Mouse (Mus musculus) lung, embryonic 16.5 days (tissue): ENCODE results near the gene Spdef. TPM values are rescaled to one million over a fixed set of nuclear protein-coding genes. Genes with fewer than 3 reads are reported as not detected.

ENCODE experiments used
- ATAC-seq: fragments of 200-750 bp; cut with Nextera tagmentation; 2 replicates; pipeline ENCODE4 v1.8.0; 2017; ENCODE audit warnings: low read depth, mild to moderate bottlenecking, moderate library complexity
- H3K27ac ChIP-seq: fragments of 300-500 bp; sonication (generic); 2 replicates; pipeline ENCODE4 v1.5.1; 2014; ENCODE audit warnings: mild to moderate bottlenecking, control low read depth, low read length
- H3K27me3 ChIP-seq: fragments of 300-500 bp; sonication (generic); 2 replicates; pipeline ENCODE4 v1.6.1; 2014; ENCODE audit warnings: low read depth, low read length, mixed read lengths; ENCODE audit not compliant: control insufficient read depth, insufficient read depth
- H3K36me3 ChIP-seq: fragments of 300-500 bp; sonication (generic); 2 replicates; pipeline ENCODE4 v1.6.1; 2014; ENCODE audit warnings: low read length; ENCODE audit not compliant: control insufficient read depth, insufficient read depth
- H3K4me1 ChIP-seq: fragments of 300-500 bp; sonication (generic); replicated peaks from 2 replicates; pipeline ENCODE4 v1.6.1; 2014; ENCODE audit warnings: low read length, mixed read lengths; ENCODE audit not compliant: control insufficient read depth, insufficient read depth
- H3K4me2 ChIP-seq: fragments of 300-500 bp; sonication (generic); 2 replicates; pipeline ENCODE4 v1.6.1; 2014; ENCODE audit warnings: low read depth, low read length, control low read depth
- H3K4me3 ChIP-seq: fragments of 300-500 bp; sonication (generic); 2 replicates; pipeline ENCODE4 v1.5.1; 2014; ENCODE audit warnings: mild to moderate bottlenecking, low read length, control low read depth
- H3K9ac ChIP-seq: fragments of 300-500 bp; sonication (generic); 2 replicates; pipeline ENCODE4 v1.6.1; 2014; ENCODE audit warnings: low read length, control low read depth
- H3K9me3 ChIP-seq: fragments of 300-500 bp; sonication (generic); 2 replicates; pipeline ENCODE4 v1.6.1; 2016; ENCODE audit warnings: low read length; ENCODE audit not compliant: control insufficient read depth
- WGBS: fragments of 180-500 bp; shearing (Covaris S2); extraction: QIAGEN DNeasy Blood & Tissue Kit; methylation state at CpG from one replicate; pipeline ENCODE4 v1.1.7; 2014; 5-methylcytosine and 5-hydroxymethylcytosine counted together
- polyA plus RNA-seq: library from polyadenylated mRNA; unstranded; fragments of >200 nt; fragmentation: Nextera tagmentation; extraction: Ambion mirVana; gene quantifications from 2 replicates; pipeline ENCODE4 v1.2.1, GENCODE M21; 2015

The Spdef gene
- polyA plus RNA-seq, 1 experiment from 2014 or later = 2.4 TPM

DNA sequence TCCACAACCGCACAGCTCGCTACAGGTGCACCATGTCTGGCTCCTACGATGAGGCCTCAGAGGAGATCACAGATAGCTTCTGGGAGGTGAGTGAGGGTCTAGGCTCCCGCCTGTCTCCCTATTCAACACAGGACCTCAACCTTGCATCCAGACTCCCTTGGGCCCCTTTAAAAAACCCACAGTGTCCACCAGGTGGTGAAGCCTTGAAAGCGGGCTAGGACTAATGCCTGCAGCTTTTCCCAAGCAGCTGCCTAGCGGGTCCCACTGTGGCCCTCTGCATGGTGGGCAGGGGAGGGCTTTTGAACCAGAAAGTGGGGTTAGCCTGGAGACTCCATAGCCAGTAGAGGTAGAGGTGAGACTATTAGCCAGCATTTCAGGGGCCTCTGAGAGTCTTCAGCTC is 26.9 kb downstream of the Spdef start:
- H3K9me3 ChIP-seq = no peaks in the 10 kb centered on the region; the same call in 1 of the 2 replicates
- H3K4me1 ChIP-seq = peaks cover 8% of the 10 kb centered on the region; the same call in 1 of the 2 replicates
- ATAC-seq = no peak
- H3K9ac ChIP-seq = no peak overlapping the region
- no peaks in the 10 kb centered on the region for H3K36me3 ChIP-seq
- 74% methylated on average over 6 of the region's 6 CpGs for WGBS
- H3K4me2 ChIP-seq = no peak overlapping the region
- no peaks in the 10 kb centered on the region; the same call in 1 of the 2 replicates for H3K27me3 ChIP-seq
- no peak overlapping the region for H3K4me3 ChIP-seq
- H3K27ac ChIP-seq = no peak overlapping the region

DNA sequence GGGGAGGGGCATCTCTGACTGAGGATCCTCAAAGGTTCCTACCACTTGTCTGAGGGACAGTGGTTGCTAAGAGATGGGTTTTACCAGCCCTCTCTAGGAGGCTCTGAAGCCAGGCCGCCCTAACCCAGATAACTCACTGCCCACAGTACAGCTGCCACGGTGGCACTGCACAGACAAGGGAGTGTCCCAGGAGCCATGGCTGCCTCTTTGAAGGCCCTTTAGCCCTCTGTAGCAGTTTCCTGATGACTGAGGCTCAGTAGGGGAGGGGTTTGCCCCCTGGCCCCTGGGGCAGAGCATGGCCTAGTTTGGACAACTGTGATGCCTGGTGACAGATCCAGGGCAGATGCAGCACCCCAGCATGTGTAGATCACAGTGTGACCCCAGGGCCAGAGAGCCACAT is 27.9 kb downstream of the Spdef start:
- H3K27me3 ChIP-seq = no peaks in the 10 kb centered on the region
- H3K9ac ChIP-seq = no peak overlapping the region
- H3K36me3 ChIP-seq = no peaks in the 10 kb centered on the region
- H3K4me3 ChIP-seq = no peak overlapping the region
- H3K27ac ChIP-seq = no peak overlapping the region
- H3K4me2 ChIP-seq = no peak overlapping the region
- no peaks in the 10 kb centered on the region; the same call in 1 of the 2 replicates for H3K9me3 ChIP-seq
- no peak for ATAC-seq
- peaks cover 8% of the 10 kb centered on the region; the same call in 1 of the 2 replicates for H3K4me1 ChIP-seq
- 74% methylated on average over 2 of the region's 2 CpGs for WGBS

DNA sequence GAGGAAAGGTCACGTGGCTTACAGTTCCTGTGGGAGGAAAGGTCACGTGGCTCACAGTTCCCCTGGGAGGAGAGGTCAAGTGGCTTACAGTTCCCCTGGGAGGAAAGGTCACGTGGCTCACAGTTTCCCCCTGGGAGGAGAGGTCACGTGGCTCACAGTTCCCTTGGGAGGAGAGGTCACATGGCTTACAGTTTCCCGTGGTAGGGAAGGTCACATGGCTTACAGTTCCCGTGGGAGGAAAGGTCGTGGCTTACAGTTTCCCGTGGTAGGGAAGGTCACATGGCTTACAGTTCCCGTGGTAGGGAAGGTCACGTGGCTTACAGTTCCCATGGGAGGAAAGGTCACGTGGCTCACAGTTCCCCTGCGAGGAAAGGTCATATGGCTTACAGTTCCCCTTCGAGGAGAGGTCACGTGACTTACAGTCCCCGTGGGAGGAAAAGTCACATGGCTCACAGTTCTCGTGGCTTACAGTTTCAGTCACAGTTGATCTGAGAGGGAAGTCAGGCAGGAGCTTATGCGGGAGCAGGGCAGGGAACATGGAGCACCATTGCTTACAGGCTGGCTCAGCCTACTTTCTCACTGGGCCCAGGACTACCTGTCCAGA is 29.0 kb downstream of the Spdef start:
- no peak for ATAC-seq
- no peak overlapping the region for H3K4me2 ChIP-seq
- no peaks in the 10 kb centered on the region; the same call in 1 of the 2 replicates for H3K9me3 ChIP-seq
- 85% methylated on average over 17 of the region's 17 CpGs for WGBS
- no peak overlapping the region for H3K27ac ChIP-seq
- H3K4me1 ChIP-seq = peaks cover 8% of the 10 kb centered on the region; the same call in 1 of the 2 replicates
- no peak overlapping the region for H3K4me3 ChIP-seq
- no peaks in the 10 kb centered on the region for H3K36me3 ChIP-seq
- H3K9ac ChIP-seq = no peak overlapping the region
- H3K27me3 ChIP-seq = no peaks in the 10 kb centered on the region

DNA sequence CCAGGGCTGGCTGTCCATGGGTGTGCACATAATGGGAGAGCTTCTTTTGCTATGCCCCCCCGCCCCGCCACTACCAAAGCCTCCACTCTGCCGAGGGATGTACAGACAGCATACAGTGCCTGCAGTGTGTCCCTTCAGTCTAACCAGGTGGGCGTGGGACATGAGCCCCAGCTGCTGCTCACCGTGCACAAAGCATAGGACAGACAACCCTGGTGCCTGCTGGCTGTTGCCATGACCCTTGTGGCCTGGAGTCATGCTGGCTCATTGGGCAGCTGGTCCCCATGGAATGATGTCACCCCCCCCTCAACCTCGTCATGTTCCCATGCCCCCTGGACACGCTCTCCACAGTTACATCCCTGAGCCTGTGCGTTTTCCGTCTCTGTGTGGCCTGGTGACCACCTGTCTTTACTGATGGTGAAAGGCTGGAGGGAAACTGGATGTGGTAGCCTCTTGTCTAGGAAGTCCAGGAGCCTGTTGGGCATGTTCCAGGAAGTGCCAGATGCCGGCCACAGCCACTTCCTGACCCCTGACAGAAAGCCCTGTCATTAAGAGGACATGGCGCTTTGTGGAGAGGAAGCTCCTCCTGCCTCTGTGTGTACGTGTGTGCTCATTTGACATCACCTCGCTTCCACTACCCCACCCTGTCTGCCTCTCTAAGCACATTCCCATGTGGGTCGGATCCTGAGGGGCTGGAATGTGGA is 37.6 kb downstream of the Spdef start:
- H3K4me3 ChIP-seq = no peak overlapping the region
- H3K4me1 ChIP-seq = no peaks in the 10 kb centered on the region
- H3K4me2 ChIP-seq = no peak overlapping the region
- H3K27me3 ChIP-seq = peaks cover 10% of the 10 kb centered on the region
- H3K27ac ChIP-seq = no peak overlapping the region
- H3K36me3 ChIP-seq = no peaks in the 10 kb centered on the region
- no peak overlapping the region for H3K9ac ChIP-seq
- WGBS = 60% methylated on average over 13 of the region's 14 CpGs
- no peak for ATAC-seq
- no peaks in the 10 kb centered on the region for H3K9me3 ChIP-seq

DNA sequence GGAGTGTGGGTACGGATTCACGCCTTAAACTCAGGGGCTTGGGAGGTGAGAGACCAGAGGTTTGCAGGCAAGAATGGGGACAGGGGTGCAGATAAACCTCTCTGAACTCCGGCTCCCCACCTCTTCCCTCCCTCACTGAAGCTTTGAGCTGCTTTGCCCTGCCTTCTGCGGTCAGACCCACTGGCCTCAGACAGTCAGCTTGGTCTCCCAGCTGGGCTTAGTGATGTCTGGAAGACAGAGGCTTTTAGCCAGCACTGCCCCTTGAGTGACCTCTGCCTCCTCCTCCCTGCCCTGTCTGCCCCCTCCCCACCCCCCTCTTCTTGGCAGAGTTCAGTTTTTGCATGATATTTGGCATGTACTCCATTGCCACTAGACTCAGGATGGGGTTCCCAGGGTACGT is 42.4 kb downstream of the Spdef start:
- WGBS = 33% methylated on average over 5 of the region's 5 CpGs
- Histone ChIP-seq H3K27ac (no peak overlapping the region), H3K9me3 (no peaks in the 10 kb centered on the region), H3K4me3 (no peak overlapping the region), H3K4me1 (peaks cover 7% of the 10 kb centered on the region), H3K27me3 (peaks cover 27% of the 10 kb centered on the region), H3K36me3 (no peaks in the 10 kb centered on the region), H3K9ac (no peak overlapping the region), H3K4me2 (no peak overlapping the region)
- ATAC-seq = no peak

- peak overlapping the region; percentile 79 for H3K4me2 ChIP-seq
- peaks cover 7% of the 10 kb centered on the region for H3K4me1 ChIP-seq
- H3K27ac ChIP-seq = no peak overlapping the region
- peak overlapping the region; percentile 47; the same call in 1 of the 2 replicates for H3K9ac ChIP-seq
- H3K36me3 ChIP-seq = no peaks in the 10 kb centered on the region
- H3K4me3 ChIP-seq = peak overlapping the region; percentile 44
- no peaks in the 10 kb centered on the region for H3K9me3 ChIP-seq
- no peak; the same call in 1 of the 2 replicates for ATAC-seq
- peaks cover 27% of the 10 kb centered on the region for H3K27me3 ChIP-seq
- WGBS = 1% methylated on average over 11 of the region's 11 CpGs
These were observed 43.2 kb downstream of the Spdef start for GRCm38 (mm10) chr17:27685550-27685913.

GRCm38 (mm10) chr17:27684886-27685549 is 43.7 kb downstream of the Spdef start:
- Histone ChIP-seq H3K4me3 (peak overlapping the region; percentile 44), H3K27ac (no peak overlapping the region), H3K9me3 (no peaks in the 10 kb centered on the region), H3K4me2 (peak overlapping the region; percentile 79), H3K27me3 (peaks cover 27% of the 10 kb centered on the region), H3K4me1 (peaks cover 7% of the 10 kb centered on the region), H3K9ac (peak overlapping the region; percentile 47), H3K36me3 (no peaks in the 10 kb centered on the region)
- peak; percentile 63 for ATAC-seq
- WGBS = under 1% methylated on average over 48 of the region's 53 CpGs

DNA sequence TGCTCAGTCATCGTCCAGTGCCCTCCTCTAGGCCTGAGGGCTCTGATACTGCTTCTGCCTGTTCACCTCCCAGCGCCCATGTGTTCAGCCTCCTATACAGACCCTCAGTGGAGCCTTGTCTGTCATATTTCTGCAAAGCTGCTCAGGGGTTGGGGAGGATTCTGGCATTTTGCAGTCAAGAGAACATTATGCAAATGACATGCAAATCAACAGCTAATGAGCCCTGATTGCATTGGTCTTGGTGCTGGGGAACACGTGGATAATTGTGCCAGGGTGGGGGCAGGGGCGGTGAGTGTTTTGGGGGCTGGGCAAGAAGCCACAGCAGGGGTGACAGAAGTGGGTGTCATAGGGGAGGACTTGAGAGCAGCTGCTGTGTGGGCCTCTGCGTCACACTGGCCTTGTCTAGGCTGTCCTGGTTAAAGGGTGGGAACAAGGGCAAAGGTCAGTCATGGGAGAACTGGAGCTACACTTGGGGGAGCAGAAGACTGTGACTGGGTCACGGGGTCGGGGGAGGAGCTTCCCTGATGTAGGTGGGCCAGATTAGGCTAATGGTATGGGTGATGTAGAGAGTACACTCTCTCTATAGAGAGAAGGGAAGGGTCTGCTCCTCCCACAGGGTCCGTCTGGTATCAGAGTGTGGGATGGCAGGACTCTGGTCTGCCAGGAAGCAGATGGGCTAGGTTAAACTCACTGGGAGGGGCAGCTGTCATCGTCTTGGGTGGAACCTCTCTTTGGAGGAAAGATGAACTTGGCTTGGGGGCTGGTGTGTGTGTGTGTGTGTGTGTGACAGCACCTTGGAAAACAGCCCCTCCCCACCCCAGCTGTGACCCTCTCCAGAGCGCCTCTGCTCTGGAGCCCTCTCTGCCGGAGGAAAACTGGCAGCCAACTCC is 49.6 kb downstream of the Spdef start:
- H3K9ac ChIP-seq = no peak overlapping the region
- ATAC-seq = peak; percentile 69
- H3K27ac ChIP-seq = no peak overlapping the region
- H3K27me3 ChIP-seq = peaks cover 2% of the 10 kb centered on the region; the same call in 1 of the 2 replicates
- H3K9me3 ChIP-seq = no peaks in the 10 kb centered on the region
- H3K4me1 ChIP-seq = peaks cover 7% of the 10 kb centered on the region
- 36% methylated on average over 11 of the region's 11 CpGs for WGBS
- H3K36me3 ChIP-seq = no peaks in the 10 kb centered on the region
- no peak overlapping the region for H3K4me3 ChIP-seq
- no peak overlapping the region for H3K4me2 ChIP-seq
